Mouse (Mus musculus): ENCODE data around the gene Tob2.

DNA sequence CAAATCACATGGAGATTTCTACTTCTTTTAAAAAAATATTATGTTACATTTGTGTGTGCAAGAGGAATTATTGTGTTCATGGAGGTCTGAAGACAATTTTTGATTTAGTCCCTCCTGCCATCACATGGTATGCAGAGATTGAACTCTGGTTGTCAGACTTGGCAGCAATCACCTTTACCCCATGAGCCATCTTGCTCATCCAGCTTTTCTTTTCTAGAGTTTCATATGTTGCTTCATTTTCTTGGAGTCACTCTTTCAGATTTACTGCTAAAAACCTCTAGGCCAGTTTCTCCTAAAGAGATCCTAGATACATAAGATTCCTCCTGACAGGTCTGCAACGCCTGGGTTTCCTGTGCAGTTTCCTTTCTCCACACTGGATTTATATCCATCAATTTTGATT, 49.0 kb downstream of the Tob2 start:
- no peak for TF ChIP-seq CTCF (IDR thresholded peaks at IDR 0.05)
- TF ChIP-seq POLR2A (IDR thresholded peaks at IDR 0.05; ENCODE audit: insufficient read depth, low read depth, low read length), result no peak
- no peak for TF ChIP-seq EP300 (IDR thresholded peaks at IDR 0.05; ENCODE audit: insufficient read depth, low read depth, low read length)
